Mouse (Mus musculus) embryonic stem cell, embryonic (primary cell): ENCODE measurements around the gene Marcks.
"Not testable (repeated sequence)": the region's sequence is repeated elsewhere in the genome, so short reads cannot be mapped to it uniquely, and the experiment has no call there.

ENCODE experiments used
- CTCF ChIA-PET, 4 experiments: fragments of 300-600 bp in 2 of 4; fragments of 350-600 bp in 2 of 4; sonication (Branson Sonifier 250); formaldehyde crosslinking; loops; one replicate each; lab custom pipeline; 2022; ENCODE audit warnings: inconsistent platforms in 2 of 4; lab: Charles Lee
- POLR2A ChIA-PET, 4 experiments: fragments of 300-600 bp in 2 of 4; fragments of 350-600 bp in 2 of 4; sonication (Branson Sonifier 250); formaldehyde crosslinking; loops; one replicate each; lab custom pipeline; 2022; ENCODE audit warnings: antibody characterized with exemption in 4 of 4, inconsistent platforms in 1 of 4; lab: Charles Lee

Gene Marcks

GRCm38 (mm10) chr10:37095803-37096202 lies 42.9 kb downstream of the Marcks start:
- ChIA-PET POLR2A (no interaction called here), CTCF (no interaction called here)

GRCm38 (mm10) chr10:37093306-37093705 lies 45.4 kb downstream of the Marcks start:
- ChIA-PET CTCF (interaction anchor here in 1 of 4 experiments (0.9 kb wide), 1 partner anchor 44 kb away, joined by 9 read pairs; no protein-coding TSS in a partner anchor), POLR2A (interaction anchor here in 1 of 4 experiments (0.6 to 0.8 kb wide), 3 partner anchors 490 to 1918 kb away, joined by 3 to 6 read pairs (median 3); no protein-coding TSS in a partner anchor)

GRCm38 (mm10) chr10:37090411-37090810 lies 48.3 kb downstream of the Marcks start:
- ChIA-PET POLR2A (interaction anchor here in 1 of 4 experiments (0.5 kb wide), 1 partner anchor 540 kb away, joined by 3 read pairs; no protein-coding TSS in a partner anchor), CTCF (interaction anchor here in 1 of 4 experiments (1.5 kb wide), 1 partner anchor 76 kb away, joined by 5 read pairs; no protein-coding TSS in a partner anchor)

GRCm38 (mm10) chr10:37084071-37084470 lies 54.6 kb downstream of the Marcks start:
- POLR2A ChIA-PET, result not testable (repeated sequence)

More at GRCm38 (mm10) chr10:37084071-37084470, 54.6 kb downstream of the Marcks start:
- CTCF ChIA-PET, result interaction anchor here in 1 of 4 experiments (0.7 kb wide), 1 partner anchor 289 kb away, joined by 11 read pairs; no protein-coding TSS in a partner anchor
